Mouse (Mus musculus): ENCODE results near the gene Anp32b. TPM values are rescaled to one million over a fixed set of nuclear protein-coding genes. Genes with fewer than 3 reads are reported as not detected.
A peak's percentile ranks its signal among the peaks of the same experiment; 100 is the strongest.

Gene Anp32b
- 614 and 712 TPM in 2 replicates for polyA plus RNA-seq (2011; ENCODE audit: insufficient read depth, insufficient read length, low replicate concordance, missing spikeins)

- Histone ChIP-seq H3K4me3 (replicated peaks; ENCODE audit: control insufficient read depth, low read depth, low read length) (peak within 1 kb of the TSS; percentile 74), H3K4me1 (ENCODE audit: control insufficient read depth, insufficient read depth, low read length) (peaks cover 7% of the 10 kb centered on the region; the same call in 1 of the 2 replicates), H3K27ac (ENCODE audit: control insufficient read depth, insufficient read depth, low read depth, low read length, poor library complexity) (peak within 1 kb of the TSS; percentile 98)
- WGBS = under 1% methylated on average over 65 of the region's 66 CpGs
- TF ChIP-seq CTCF (IDR thresholded peaks at IDR 0.05; ENCODE audit: control insufficient read depth, insufficient read depth, low read length) (peak; percentile 57; the same call in 1 of the 2 replicates), POLR2A (IDR thresholded peaks at IDR 0.05; ENCODE audit: borderline replicate concordance, control insufficient read depth, low read depth, low read length) (peak; percentile 68; the same call in 1 of the 2 replicates)
Observed at GRCm38 (mm10) chr4:46450519-46451131, at the start of gene Anp32b. Gene Anp32b (plus strand): TSS chr4:46450902.

- 15% methylated on average over 6 of the region's 6 CpGs for WGBS
- peak overlapping the region; percentile 80 for H3K27ac ChIP-seq (ENCODE audit: control insufficient read depth, insufficient read depth, low read depth, low read length, poor library complexity)
- TF ChIP-seq POLR2A (IDR thresholded peaks at IDR 0.05; ENCODE audit: borderline replicate concordance, control insufficient read depth, low read depth, low read length) (0 out of 2 replicates have a peak, but pooled peaks have one; percentile 15), CTCF (IDR thresholded peaks at IDR 0.05; ENCODE audit: control insufficient read depth, insufficient read depth, low read length) (no peak)
- H3K4me1 ChIP-seq (ENCODE audit: control insufficient read depth, insufficient read depth, low read length) = peaks cover 7% of the 10 kb centered on the region; the same call in 1 of the 2 replicates
- peak overlapping the region; percentile 70 for H3K4me3 ChIP-seq (replicated peaks; ENCODE audit: control insufficient read depth, low read depth, low read length)
Observed at GRCm38 (mm10) chr4:46404042-46404795, 46.5 kb upstream of the Anp32b start.

- peaks cover 14% of the 10 kb centered on the region for H3K4me1 ChIP-seq (ENCODE audit: control insufficient read depth, insufficient read depth, low read length)
Observed at GRCm38 (mm10) chr4:46406966-46407703, 43.6 kb upstream of the Anp32b start.

GRCm38 (mm10) chr4:46410677-46411076, 40.0 kb upstream of the Anp32b start:
- Histone ChIP-seq H3K27ac (ENCODE audit: control insufficient read depth, insufficient read depth, low read depth, low read length, poor library complexity) (peak overlapping the region; percentile 91), H3K4me1 (ENCODE audit: control insufficient read depth, insufficient read depth, low read length) (peaks cover 10% of the 10 kb centered on the region), H3K4me3 (replicated peaks; ENCODE audit: control insufficient read depth, low read depth, low read length) (peak overlapping the region; percentile 17)
- no peak for TF ChIP-seq CTCF (IDR thresholded peaks at IDR 0.05; ENCODE audit: control insufficient read depth, insufficient read depth, low read length)
- no peak for TF ChIP-seq POLR2A (IDR thresholded peaks at IDR 0.05; ENCODE audit: borderline replicate concordance, control insufficient read depth, low read depth, low read length)
- 61% methylated on average over 5 of the region's 5 CpGs for WGBS

More at GRCm38 (mm10) chr4:46406966-46407703, 43.6 kb upstream of the Anp32b start:
- WGBS = 70% methylated on average over 8 of the region's 8 CpGs
- TF ChIP-seq CTCF (IDR thresholded peaks at IDR 0.05; ENCODE audit: control insufficient read depth, insufficient read depth, low read length) (no peak), POLR2A (IDR thresholded peaks at IDR 0.05; ENCODE audit: borderline replicate concordance, control insufficient read depth, low read depth, low read length) (no peak)
- Histone ChIP-seq H3K27ac (ENCODE audit: control insufficient read depth, insufficient read depth, low read depth, low read length, poor library complexity) (peak overlapping the region; percentile 64), H3K4me3 (replicated peaks; ENCODE audit: control insufficient read depth, low read depth, low read length) (no peak overlapping the region)

GRCm38 (mm10) chr4:46411489-46411888, 39.2 kb upstream of the Anp32b start:
- Histone ChIP-seq H3K27ac (ENCODE audit: control insufficient read depth, insufficient read depth, low read depth, low read length, poor library complexity) (peak overlapping the region; percentile 11), H3K4me1 (ENCODE audit: control insufficient read depth, insufficient read depth, low read length) (peaks cover 9% of the 10 kb centered on the region), H3K4me3 (replicated peaks; ENCODE audit: control insufficient read depth, low read depth, low read length) (no peak overlapping the region)
- WGBS = 5% methylated on average over 6 of the region's 6 CpGs
- TF ChIP-seq CTCF (IDR thresholded peaks at IDR 0.05; ENCODE audit: control insufficient read depth, insufficient read depth, low read length) (no peak), POLR2A (IDR thresholded peaks at IDR 0.05; ENCODE audit: borderline replicate concordance, control insufficient read depth, low read depth, low read length) (no peak)

GRCm38 (mm10) chr4:46412113-46412512, 38.6 kb upstream of the Anp32b start:
- H3K4me1 ChIP-seq (ENCODE audit: control insufficient read depth, insufficient read depth, low read length) = peaks cover 9% of the 10 kb centered on the region
- H3K4me3 ChIP-seq (replicated peaks; ENCODE audit: control insufficient read depth, low read depth, low read length) = no peak overlapping the region
- H3K27ac ChIP-seq (ENCODE audit: control insufficient read depth, insufficient read depth, low read depth, low read length, poor library complexity) = peak overlapping the region; percentile 11; the same call in 1 of the 2 replicates
- WGBS = 5% methylated on average over 1 of the region's 1 CpGs
- TF ChIP-seq CTCF (IDR thresholded peaks at IDR 0.05; ENCODE audit: control insufficient read depth, insufficient read depth, low read length) (no peak), POLR2A (IDR thresholded peaks at IDR 0.05; ENCODE audit: borderline replicate concordance, control insufficient read depth, low read depth, low read length) (no peak)

GRCm38 (mm10) chr4:46413406-46413805, 37.3 kb upstream of the Anp32b start, which contains the start of gene Hemgn:
Gene Hemgn (minus strand): TSS chr4:46413506.
- no peak within 1 kb of the TSS for H3K4me3 ChIP-seq (replicated peaks; ENCODE audit: control insufficient read depth, low read depth, low read length)
- 87% methylated on average over 7 of the region's 7 CpGs for WGBS
- TF ChIP-seq CTCF (IDR thresholded peaks at IDR 0.05; ENCODE audit: control insufficient read depth, insufficient read depth, low read length) (no peak), POLR2A (IDR thresholded peaks at IDR 0.05; ENCODE audit: borderline replicate concordance, control insufficient read depth, low read depth, low read length) (no peak)
- H3K27ac ChIP-seq (ENCODE audit: control insufficient read depth, insufficient read depth, low read depth, low read length, poor library complexity) = no peak within 1 kb of the TSS
- peaks cover 9% of the 10 kb centered on the region for H3K4me1 ChIP-seq (ENCODE audit: control insufficient read depth, insufficient read depth, low read length)
